Mouse (Mus musculus): ENCODE measurements at regions not wholly inside any gene's neighbourhood (a gene's known extent, or its start where the extent isn't known, plus 50 kb on each side); places are given as distances from the start of the nearest gene placed in this dataset.

DNA sequence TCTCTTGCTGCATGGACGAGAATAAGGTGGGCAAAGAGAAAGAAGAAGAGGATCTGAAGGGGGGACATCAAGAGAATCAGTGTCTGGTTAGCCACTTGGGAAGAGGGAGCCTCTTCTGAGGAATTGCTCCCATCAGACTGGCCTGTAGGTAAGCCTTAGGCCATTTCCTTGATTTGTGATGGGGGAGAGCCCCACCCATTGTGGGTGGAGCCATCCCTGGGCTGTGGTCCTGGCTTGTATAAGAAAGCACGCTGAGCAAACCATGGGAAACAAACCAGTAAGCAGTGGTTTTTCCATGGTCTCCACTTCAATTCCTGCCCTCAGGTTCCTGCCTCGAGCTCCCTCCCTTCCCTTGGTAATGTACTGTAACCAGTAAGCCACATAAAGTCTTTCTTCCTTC is 57.7 kb upstream of the Sez6l start:
- DNase-seq (ENCODE audit: low spot score) = no peak

- peak; percentile 73 for DNase-seq (ENCODE audit: low spot score)
Observed at GRCm38 (mm10) chr5:112631766-112632165, 54.8 kb upstream of the Sez6l start.

DNA sequence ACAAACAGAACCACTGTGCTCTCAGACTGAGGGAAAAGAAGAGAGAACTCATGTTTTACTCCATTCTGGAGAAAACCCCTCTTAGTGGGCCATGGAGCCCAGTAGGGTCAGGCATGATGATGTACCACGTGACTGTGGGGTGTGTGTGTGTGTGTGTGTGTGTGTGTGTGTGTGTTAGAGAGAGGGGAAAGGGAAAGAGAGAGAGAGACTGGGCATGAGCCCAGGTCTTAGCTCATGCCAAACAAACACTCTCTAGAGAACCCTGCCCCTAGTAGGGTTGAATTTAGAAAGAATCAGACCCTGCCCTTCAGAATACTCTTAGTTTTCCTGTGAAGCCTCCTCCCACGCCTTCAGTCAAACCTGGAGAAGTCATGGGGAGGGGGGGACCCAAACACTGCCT is 52.7 kb upstream of the Sez6l start:
- no peak for DNase-seq (ENCODE audit: low spot score)

DNA sequence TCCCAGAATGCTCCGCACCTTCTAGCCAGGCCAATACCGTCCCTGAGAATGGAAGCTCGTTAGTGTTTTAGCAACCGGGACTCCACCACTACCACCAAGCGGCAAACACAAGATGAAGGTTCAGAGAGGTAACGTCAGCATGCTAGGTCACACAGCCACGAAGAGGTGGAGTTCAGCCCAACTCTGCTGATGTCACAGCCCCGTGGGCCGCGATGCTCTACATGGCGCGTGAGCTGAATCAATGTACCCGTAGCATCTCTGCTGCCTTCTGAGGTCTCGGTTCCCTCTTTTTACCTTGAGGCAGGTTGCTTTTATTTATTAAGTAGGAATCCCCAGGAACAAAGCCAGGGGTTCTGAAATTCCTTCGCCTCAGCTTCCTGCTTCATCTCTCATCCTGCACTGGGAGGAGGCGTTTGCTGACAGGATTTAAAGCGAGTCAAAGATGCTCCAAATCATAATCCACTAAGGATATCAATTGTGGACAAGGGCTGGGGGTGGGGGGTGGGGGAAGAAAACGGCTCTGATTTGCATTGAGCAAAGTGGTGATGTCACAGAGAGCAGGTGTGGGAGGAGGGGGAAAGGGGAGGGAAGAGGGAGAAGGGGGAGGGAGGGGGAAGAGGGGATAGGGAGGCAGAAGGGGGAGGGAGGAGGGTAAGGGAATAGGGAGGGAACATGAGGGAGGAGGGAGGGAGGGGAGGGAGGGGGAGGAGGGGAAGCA is 51.2 kb upstream of the Sez6l start:
- no peak for DNase-seq (ENCODE audit: low spot score)

DNA sequence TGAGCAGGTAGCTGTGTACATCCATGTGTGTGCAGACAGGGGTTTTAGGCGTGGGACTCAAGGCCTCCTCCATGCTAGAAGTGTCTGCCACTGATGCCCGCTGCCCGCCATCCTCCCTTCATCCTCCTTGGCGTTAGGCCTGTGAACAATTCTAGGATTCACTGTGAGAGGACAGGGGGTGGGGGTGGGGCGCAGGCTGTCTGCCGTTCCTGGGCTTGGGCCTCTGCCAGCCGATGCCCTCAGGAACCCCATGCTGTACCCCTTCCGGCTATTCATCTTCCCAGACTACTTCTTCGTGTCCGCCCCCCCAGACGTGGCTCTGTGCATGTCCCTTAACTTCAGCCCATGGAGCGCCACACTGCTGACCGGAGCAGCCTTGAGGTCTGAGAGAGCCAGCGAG is 50.3 kb upstream of the Sez6l start:
- no peak for DNase-seq (ENCODE audit: low spot score)
